Mouse (Mus musculus): ENCODE results near the gene Ptprf. TPM values are rescaled to one million over a fixed set of nuclear protein-coding genes. Genes with fewer than 3 reads are reported as not detected.

Ptprf gene
- total RNA-seq, 2 experiments from 2014 or later = 102 to 120 TPM

DNA sequence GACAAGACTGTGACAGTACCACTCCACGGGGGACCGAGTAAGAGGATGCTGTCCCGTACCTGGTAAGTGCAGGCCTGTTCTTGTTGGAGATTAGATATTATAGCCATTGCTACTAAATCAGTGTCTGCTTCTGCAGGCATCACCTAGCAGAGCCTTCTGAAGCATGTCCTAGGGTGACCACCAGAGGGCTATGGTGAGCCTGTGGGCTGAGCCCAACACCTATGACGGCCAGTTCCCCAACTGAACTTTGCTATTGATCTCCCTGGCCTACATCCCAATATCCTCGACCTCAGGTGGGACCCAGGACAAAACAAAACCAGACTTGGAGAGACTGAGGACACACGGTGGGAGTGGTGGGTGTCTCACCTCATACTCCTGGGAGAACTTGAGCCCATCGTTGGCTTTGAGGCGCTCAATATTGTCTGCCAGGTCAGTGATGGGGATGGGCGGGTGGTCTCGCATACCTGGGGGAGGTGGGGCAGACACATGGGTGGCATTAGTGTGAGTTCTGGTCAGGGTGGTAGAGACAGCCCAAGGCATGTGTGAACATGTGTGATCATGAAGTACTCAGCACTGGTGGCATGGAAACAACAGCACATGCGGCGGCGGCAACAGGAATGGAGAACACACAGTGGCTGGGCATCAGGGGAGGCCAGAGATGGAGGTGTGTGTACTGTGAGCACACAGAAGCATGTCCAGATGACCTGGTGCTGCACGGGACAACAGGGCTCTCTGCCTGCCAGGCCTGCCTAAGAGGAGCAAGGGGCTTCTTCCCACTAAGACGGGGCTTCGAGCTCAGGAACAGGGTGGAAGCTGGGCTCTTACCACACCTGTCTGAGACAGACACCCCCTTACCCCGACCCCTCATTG lies 74.2 kb downstream of the Ptprf start:
- DNase-seq (ENCODE audit: low spot score in 2 of 2) = peak in 1 of 2 experiments; percentile 42

- no peak for DNase-seq (ENCODE audit: low spot score in 2 of 2)
These were observed 76.3 kb downstream of the Ptprf start for GRCm38 (mm10) chr4:118214891-118215290.

DNA sequence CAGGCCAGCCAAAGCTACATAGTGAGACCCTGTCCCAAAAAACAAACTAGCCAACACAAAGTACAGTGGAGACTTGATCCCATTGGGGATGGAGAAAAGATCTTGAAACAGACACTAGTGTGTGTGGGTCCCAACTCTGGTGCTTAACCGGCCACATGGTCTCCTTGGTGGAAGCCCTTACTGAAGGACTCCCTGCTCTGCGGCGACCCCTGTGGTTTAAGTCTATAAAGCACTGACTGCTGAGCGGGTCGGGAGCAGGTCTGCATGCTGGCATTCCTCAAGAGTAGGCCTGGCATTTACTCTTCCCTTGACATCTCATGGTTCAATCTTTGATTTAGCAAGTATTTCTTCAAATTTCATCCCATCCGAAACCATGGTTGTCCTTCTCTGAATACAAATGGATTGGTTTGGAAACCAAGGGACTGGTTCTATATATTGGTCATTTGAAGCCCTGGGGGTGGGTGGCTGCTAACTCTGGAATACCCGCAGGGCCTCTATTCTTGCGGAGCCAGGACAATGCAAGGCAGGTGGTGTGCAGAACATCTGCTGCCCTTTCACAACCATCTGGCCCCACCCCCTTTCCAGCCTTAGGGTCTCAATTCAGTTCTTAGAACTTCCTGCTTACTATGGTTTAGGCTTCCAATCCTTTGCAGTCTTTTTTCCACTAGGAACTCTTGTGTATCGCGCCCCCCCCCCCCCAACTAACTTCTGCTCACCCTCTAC lies 84.1 kb downstream of the Ptprf start:
- DNase-seq (ENCODE audit: low spot score in 2 of 2) = no peak

DNA sequence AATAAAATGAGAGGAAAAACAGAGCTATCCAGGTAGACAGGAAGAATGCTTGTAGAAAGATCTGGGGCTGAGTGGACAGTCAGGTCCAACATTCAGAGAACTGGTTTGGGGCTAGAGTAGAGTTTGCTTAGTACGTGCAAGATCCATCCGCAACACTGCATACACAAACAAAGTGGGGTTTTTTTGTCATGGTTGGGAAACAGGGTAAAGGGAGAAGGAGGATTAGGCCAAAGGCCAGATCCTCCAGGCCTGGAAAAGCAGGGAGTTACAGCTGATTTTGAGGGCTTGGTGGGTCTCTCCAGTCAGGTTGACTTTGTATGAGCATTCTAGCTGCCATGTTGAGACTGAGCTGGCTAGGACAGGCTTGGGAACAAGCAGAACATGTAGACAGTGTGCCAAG lies 85.3 kb downstream of the Ptprf start:
- DNase-seq (ENCODE audit: low spot score in 2 of 2) = no peak

GRCm38 (mm10) chr4:118199093-118199492 lies 92.1 kb downstream of the Ptprf start:
- DNase-seq (ENCODE audit: low spot score in 2 of 2) = no peak

- DNase-seq (ENCODE audit: low spot score in 2 of 2) = no peak
These were observed 92.6 kb downstream of the Ptprf start for GRCm38 (mm10) chr4:118198606-118199005.

- DNase-seq (ENCODE audit: low spot score in 2 of 2) = no peak
These were observed 95.0 kb downstream of the Ptprf start for GRCm38 (mm10) chr4:118196185-118196584.

DNA sequence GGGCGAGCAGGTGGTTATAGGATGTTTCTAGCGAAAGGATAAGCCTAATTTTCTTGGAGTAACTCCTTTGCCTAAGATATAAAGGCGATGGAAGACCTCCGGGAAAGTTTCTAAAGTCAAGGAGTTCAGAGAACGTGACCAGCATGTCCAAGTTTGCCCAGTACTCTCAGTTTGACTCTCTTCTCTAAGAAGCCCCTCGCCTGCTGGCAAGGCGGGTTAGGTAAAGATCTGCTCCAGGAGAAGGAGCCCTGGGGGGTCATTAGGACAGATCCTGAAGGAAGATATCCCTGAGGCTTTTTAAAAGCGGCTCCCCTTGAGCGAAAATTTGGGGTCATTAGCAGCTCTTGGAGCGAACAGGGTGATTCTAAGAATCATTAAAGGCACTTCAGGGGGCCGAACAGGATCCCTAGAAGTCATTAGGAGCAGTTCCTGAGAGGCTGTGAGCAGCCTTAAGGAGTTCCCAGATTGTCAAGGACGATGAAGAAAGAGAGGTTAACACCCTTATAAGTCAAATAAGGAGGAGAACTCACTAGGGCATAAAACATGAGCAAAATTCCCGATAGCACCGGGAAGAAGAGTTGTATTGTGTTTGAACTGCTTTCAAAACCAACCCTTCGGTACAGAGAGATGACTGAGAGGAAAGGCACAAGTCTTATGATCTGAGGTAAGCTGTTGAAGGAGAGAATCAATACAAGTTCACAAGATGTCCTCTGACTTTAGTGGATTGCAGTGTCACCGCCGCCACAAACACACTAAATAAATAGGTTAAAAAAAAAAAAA lies 110.7 kb downstream of the Ptprf start:
- DNase-seq (ENCODE audit: low spot score in 2 of 2) = no peak

GRCm38 (mm10) chr4:118179467-118180300 lies 111.5 kb downstream of the Ptprf start, which contains the start of gene Kdm4a:
Gene Kdm4a (minus strand): TSS chr4:118180043.
- peak; percentile 69 to 80 for DNase-seq (ENCODE audit: low spot score in 2 of 2)

- no peak for DNase-seq (ENCODE audit: low spot score in 2 of 2)
These were observed 112.2 kb downstream of the Ptprf start for GRCm38 (mm10) chr4:118178952-118179466.

GRCm38 (mm10) chr4:118172461-118172860 lies 118.7 kb downstream of the Ptprf start:
- DNase-seq (ENCODE audit: low spot score in 2 of 2) = no peak

DNA sequence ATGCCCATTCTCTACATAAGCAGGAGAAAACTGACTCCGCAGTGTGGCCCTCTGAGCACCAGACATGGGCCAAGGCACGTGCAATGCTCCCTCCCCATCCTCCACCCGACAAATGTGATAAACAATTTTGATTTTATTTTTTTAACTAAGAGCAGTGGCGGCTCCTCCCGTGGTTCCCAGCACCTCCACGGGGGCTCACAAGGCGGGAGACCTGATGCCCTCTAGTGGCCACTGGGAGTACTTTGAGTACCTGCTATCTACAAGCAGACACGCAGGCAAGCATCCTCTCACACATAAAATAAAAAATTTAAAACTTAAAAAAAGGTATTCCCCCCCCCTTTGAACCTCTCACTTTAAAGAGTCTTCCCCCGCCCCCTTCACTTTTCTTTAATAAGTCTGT lies 120.2 kb downstream of the Ptprf start:
- no peak for DNase-seq (ENCODE audit: low spot score in 2 of 2)

DNA sequence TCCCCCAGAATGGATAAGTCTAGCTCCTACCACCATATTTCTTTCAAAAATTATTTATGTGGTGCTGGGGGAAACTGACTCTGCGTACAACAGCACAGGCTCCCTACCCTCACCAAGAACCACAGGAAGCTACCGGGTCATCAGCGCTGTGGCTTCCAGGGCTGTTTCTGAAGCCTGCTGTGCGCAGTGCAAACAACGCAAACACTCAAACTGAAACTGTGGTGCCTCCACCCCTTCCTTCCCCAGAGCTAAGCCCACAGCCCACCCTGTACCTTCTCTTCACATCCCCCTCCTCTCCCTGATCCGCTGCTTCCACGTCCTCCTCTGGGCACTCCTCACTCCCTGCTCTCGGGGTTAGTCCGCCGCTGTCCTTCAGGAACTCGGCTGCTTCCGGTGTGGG lies 129.1 kb downstream of the Ptprf start:
- DNase-seq (ENCODE audit: low spot score in 2 of 2) = no peak

Small RNAs within 50 kb of the gene (microRNA-seq; reads per million reads assigned to microRNA genes)
- 3.9 reads per million, percentile 11 among the genes with 10 or more reads in this experiment for gene Mir7226

Other genes starting within 250 kb of the Ptprf start
- gene St3gal3, start 156.5 kb downstream of the Ptprf start, total RNA-seq (2021) = 10 to 100 TPM; 21.8 to 26.4 TPM
- 10 to 100 TPM; 61.5 to 66.3 TPM for gene Kdm4a, start 111.4 kb downstream of the Ptprf start, total RNA-seq (2021)
- gene Szt2, start 117.9 kb upstream of the Ptprf start, total RNA-seq (2021) = 10 to 100 TPM; 38.6 to 39.3 TPM
- gene Med8, start 117.9 kb upstream of the Ptprf start, total RNA-seq (2021) = 10 to 100 TPM; 76.5 to 78.8 TPM
- 10 to 100 TPM; 75.5 to 84.0 TPM for gene Elovl1, start 136.7 kb upstream of the Ptprf start, total RNA-seq (2021)
- gene Cdc20, start 145.9 kb upstream of the Ptprf start, total RNA-seq (2021) = 10 to 100 TPM; 41.3 to 42.0 TPM
- under 1 TPM; 0.17 to 0.54 TPM for gene Mpl, start 166.1 kb upstream of the Ptprf start, total RNA-seq (2021)
- gene Tie1, start 198.7 kb upstream of the Ptprf start, total RNA-seq (2021) = 10 to 100 TPM; 55.6 to 56.8 TPM
- 1 to 10 TPM; 1.1 to 5.1 TPM for gene 2610528J11Rik, start 235.6 kb upstream of the Ptprf start, total RNA-seq (2021)

Measured in adrenal gland, postnatal 4 days (tissue).